Mouse (Mus musculus) ZHBTc4 (cell line): Measurements from ENCODE around the gene Ccr1.
A peak's percentile ranks its signal among the peaks of the same experiment; 100 is the strongest.
"Not testable (repeated sequence)": the region's sequence is repeated elsewhere in the genome, so short reads cannot be mapped to it uniquely, and the experiment has no call there.

Experiments
- DNase-seq: peaks from one replicate; pipeline ENCODE4 v3.0.0-alpha.2; 2011; ENCODE audit warnings: low read depth, low spot score

The Ccr1 gene

DNA sequence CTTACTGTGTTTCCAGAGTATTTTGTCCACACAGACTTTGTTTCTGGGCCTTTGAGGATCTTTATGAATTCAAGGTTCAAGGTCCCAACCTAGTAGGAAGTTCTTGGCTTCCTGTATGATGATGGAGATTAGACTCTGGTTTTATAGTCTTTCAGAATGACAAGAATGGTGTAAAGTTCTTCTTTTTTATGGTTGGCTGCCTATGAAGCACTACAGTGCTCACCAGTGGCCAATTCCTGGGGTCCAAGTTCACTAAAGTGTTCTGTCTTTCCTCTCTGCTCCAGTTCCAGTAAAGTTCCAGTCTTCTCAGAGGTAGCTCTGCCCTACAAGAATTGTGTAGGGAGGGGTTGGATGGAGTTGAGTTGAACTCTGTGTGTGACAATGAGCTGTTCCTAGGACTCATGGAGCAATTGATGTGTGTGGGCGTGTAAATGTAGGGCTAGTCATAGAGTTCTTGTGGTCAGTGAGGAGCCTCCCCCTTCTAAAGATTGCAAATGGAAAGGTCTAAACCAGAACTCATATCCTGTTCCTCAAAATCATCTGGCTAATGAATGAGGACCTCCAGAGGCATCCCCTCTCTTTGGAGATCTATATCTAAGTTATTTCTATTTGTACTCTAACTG is at the start of gene Ccr1:
TSS of gene Ccr1 (minus strand) at position 403 of the 623 bp plus-strand sequence.
- no peak for DNase-seq

DNA sequence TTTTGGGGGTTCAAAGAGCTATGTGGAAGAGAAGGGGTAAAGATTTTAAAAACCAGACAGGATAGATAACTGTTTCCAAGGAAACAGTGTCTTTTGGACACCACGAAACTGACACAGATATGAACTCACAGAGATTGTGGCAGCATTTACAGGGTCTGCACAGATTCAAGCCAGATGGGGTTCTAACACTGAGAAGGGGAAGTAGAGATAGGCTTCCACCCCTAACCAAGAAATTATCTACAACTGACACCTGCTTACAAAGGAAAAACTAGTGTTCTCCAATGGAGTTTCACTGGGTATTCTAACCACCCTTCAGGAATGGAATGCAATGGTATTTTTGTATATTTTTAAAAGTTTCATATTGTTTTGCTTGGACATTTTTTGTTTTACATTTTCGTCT is 47.6 kb upstream of the Ccr1 start:
- no peak for DNase-seq

DNA sequence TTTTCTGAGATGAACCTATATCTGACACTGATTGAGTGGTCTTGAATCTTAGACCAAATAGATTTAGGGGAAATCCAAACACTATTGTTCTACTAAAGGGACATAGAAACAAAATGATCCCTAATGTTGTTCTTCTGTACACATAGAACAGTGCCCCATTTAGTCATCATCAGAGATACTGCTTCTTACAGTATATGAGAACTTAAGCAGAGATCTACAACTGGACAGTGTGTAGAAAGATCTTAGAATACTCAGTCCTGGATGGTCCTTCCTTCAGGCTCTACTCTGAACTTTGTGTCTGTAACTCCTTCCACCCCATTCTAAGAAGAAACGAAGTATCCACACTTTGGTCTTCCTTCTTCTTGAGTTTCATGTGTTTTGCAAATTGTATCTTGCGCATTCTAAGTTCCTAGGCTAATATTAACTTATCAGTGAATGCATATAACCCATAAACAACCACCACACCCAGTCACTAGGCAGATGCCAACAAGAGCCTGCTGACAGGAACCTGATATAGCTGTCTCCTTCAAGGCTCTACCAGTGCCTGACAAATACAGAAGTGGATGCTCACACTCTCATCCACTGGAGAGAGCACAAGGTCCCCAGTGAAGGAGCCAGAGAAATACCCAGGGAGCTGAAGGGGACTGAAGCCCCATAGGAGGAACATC is 46.6 kb upstream of the Ccr1 start:
- no peak for DNase-seq

DNA sequence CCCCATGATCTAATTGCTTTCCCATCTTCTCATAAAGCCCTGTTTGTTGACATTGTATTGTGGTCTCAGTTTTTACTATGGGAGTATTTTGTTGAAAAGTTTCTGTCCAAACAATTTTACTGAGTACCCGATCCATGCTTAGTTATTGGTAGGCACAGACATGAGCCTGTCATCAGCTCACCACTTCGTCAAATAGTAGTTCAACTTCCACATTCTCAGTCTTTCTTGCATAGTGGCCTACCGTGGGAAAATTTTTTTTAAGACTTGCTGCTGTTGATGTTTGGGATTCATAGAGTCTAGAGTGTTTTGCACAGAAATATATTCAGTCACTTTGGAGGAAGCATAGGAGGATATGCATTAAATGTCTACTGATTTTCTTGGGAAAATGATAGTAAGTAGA is 44.8 kb upstream of the Ccr1 start:
- no peak for DNase-seq

DNA sequence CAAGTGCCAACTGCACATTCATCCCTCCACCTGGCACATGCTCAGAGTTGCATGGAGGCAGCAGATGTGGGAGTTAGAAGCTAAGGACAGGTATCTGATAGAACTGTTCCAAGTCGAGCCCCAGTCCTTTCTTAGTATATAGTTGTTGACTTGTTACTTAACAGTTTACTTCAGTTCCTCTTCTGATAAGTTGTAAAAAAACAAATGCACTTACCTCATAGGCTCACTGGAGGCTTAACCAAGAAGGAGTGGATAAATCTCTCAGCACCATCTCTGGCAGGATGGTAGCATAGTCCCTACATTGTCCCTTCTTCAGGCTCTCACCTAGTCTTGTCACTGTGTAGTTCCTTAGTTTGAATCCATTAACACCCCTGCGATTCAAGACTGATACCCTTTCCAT is 44.2 kb upstream of the Ccr1 start:
- no peak for DNase-seq

DNA sequence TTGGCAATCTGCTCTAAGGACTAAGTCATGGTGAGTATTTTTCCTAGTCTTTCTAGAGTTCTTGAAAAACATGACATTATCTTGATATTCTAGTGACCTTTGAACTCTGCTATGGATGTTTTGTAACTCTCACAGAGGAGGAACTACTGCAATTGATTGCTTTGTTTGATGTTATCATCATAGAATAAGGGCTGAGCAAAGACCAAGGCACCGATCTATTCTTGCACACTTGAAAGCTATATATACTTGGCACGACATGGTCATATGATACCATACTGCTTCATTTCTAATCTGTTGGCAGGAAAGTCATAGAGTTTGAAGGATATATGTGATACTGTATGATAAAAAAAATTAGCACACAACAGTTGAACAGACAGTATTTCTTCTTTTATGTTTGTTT is 31.3 kb upstream of the Ccr1 start:
- DNase-seq, result no peak

DNA sequence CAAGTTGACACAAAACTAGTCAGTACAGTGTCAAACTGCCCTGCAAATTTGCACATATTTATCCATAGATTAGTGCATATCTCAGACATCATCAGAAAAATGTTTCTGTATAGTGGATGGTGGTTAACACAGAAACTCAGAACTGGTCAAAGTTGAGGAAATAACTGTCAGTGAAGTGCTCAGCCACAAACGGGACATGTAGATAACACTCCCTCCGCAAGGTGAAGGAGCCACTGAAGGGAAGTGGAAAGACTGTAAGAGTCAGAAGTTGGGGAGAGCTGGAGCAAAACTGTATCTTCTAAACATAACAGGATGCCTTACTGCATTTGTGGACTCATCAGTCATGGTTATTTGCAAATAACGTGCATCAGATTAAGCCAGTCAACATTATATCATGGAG is 29.2 kb upstream of the Ccr1 start:
- DNase-seq, result no peak

DNA sequence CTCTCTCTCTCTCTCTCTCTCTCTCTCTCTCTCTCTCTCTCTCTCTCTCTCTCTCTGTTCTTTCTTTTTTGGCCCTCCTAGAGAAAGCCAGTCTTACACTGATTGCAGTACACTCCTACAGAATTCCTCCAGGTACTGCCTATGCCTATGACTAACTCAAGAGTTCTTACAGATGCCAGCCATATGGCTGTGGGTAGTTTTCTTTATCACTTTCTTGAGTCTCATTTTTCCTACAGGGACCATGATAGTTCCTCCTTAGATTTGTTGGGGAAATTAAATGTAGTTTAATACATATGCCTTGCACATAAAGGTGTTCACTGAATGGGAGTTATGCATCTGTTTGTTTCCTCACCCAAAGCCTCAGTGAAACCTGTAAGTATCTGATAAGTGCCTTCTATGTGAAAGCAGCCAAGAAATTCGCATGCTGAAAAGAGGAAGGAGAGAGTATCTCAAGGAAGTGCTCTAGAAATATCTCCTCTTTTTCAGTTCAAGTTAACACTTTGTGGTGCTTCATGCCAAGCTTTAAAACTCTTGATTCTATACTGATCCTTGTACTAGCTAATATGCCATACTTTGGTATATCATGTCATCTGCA is 22.9 kb upstream of the Ccr1 start:
- no peak for DNase-seq

DNA sequence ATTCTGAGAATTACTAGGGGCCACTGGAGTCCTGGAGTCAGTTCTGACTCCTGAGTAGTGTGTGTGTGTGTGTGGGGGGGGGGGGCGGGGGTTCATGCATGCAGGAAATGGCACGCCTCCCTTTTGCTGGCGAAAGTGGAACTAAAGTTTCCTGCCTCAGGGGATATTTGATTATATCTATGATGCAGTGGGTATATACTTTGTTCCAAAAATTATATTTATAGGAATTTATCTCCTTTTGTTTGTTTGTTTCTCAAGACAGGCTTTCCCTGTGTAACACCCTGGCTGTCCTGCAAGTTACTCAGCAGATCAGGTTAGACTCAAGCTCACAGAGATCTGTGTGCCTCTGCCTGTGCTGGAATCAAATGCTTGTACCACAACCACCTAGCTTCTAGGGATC is 21.2 kb upstream of the Ccr1 start:
- DNase-seq, result no peak

DNA sequence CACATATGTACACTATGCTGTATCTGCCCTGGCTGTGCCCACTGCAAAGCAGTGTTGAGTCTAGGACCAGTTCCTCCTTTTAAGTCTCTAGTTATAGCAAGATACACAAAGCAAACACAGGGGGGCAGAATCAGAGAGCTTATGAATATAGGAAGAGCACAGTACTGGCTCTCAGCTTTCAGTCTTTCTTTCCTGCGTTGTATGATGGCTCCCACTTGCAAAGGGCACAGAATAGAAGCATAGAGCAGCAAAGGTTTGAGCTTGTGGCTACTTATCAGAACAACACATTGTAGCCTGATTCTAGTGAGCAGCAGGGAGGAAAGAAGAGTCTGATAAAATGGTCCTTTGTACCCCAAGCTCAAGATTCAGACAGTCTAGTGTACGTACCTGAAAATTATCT is 17.7 kb upstream of the Ccr1 start:
- DNase-seq, result no peak

DNA sequence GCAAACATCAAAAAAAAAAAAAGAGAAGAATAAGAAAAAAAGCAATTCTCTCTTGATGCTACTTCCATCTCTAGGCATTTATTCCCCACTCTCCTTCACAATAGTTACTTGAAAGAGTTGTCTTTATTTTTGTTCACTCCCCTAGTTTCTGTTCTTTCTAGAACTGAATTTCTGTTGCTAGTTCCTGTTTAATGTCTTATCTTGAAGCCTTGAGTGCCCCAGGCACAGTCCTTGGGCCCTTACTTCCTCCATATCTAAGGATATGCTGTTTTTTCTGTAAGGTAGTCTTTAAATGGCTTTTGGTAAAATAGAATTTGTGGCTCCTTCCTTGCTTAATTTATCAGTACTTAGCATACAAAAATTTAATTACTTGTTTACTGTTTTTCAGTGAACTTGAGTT is 16.5 kb upstream of the Ccr1 start:
- DNase-seq, result no peak

DNA sequence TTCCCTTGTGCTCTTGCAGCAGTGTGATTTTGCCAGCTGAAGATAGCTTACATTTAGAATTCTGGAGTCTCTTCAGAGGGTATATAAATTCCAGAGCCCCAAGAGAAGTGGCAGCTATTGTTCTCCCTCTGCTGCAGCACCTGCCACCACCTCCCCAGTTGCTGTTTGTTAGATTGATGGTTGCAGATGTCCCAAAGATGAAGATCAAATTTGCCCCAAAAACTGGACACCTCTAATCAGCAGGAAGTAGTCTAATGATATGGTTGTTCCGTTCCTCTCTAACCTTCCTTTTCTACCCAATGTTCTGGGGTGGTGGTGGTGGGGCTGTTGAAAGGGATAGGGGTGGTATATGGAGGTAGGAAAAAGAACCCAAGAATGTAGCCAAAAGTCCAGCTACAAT is 14.2 kb upstream of the Ccr1 start:
- no peak for DNase-seq

DNA sequence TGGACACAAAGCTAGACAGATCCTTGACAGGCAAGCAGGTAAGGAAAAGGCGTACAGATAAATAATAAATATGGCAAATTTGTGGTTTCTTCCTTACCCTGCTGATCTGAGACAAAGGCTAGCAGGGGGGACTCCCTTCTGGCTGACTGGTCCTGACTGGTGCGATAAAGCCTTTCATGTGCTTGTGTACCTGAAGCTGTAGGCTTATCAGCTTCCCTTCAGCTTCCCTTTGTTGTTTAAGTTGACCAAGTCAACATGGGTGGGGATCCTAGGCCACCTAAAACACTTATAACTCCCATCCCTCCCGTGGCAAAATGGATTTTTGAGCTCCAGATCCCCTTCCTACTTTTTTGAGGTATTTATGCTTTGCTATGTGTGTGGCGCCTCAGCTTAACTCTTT is 13.4 kb upstream of the Ccr1 start:
- DNase-seq, result no peak

DNA sequence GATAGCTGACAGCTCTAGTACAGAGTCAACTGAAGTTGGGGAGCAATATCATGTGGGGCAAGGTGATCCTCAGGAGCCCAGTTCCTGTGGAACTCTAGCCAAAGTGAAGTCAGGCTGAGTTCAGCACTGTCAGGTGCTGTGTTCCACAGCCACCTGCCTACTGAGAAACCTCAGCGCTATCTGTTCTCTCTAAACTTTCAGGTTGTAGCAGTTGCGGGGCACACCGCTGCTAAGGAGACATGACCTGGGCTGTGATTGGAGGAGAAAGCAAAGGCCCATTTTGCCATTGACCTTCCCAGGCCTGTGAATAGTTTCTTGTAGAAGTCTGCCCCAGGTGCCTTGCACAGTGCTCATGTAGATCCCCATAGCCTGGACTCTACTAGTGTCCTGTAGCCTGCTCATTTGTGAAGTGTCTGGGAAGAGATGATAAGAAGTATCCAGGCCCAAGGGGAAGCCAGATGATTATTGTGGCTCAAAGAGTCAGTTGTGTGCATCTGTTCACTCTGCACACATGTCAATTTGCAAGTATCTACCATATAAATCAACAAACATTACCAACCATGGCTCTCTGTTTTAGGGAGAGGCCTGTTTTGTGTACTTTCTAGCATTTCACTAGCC is 12.5 kb upstream of the Ccr1 start:
- not testable (repeated sequence) for DNase-seq

DNA sequence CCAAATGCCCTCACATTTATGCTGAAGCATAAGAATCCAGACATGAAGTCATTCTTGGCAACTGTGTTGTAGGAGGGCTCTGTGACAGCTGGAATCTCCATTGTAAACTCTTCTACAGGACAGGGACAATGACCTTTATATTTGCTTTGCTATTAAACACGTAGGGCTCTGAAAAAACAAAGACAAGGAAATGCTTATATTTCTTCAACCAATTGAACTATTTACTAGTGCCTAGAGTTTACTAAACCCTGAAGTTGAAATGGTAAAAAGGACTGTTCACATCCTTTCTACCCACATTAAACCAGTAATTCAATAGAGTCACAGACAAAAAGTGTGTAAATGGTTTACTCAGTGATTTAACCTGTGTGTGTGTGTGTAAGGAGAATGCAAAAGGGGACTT is 9.8 kb upstream of the Ccr1 start, which contains the start of gene Ccr1l1:
TSS of gene Ccr1l1 (minus strand) at position 101 of the 400 bp plus-strand sequence.
- no peak for DNase-seq

DNA sequence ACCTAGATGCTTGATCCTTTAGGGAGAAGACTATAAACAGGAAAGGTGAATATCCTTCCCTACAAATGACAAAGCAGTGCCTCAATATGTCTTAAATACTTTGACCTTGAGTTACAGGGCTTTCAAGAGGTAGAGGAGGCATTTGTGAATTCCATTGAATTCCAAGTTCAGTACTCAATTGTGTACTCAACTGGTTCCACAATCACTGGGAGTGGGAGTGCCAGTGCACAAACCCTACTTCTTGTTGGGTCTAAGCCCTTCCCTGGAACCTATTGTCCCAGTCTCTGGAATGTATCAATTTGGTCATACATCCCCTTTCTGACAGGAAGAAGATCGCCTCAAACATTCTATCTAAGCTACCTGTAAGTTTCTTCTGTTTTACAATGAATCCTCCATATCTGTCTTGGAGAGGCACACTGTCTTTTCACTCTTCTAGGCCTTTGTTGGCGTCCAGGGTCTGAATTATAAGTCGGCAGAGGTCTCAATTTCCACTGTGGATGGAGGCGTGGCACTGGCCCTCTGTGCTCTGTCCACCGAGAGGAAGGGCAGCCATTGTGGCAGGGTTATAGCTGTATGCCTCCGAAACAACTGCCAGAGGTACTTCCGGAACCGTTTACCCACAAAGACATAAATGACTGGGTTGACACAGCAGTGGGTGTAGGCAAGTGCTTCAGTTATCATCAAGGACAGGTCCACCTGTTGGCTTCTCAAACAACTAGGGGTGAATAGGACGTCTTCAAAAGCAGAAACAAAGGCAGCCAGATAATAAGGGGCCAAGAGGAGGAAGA is 8.6 kb upstream of the Ccr1 start:
- DNase-seq, result peak; percentile 59

DNA sequence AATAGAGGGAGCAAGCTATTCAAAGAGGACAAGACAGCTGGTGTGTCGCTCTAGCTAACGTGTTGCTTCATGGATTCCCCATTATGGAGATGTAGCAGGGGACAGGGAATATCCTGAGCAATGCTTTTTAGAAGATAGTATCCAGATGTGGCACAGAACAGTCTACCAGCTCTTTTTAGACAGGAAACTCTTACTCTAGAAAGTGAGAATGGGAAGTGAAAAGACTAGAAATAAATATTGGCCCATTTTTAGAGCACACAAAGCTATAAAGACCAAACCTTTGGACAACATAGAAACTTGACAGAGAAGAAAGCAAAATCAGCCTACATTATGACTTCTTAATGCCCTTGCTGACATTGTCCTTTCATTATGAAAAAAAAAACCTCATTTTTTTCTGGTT is 7.1 kb upstream of the Ccr1 start:
- no peak for DNase-seq

DNA sequence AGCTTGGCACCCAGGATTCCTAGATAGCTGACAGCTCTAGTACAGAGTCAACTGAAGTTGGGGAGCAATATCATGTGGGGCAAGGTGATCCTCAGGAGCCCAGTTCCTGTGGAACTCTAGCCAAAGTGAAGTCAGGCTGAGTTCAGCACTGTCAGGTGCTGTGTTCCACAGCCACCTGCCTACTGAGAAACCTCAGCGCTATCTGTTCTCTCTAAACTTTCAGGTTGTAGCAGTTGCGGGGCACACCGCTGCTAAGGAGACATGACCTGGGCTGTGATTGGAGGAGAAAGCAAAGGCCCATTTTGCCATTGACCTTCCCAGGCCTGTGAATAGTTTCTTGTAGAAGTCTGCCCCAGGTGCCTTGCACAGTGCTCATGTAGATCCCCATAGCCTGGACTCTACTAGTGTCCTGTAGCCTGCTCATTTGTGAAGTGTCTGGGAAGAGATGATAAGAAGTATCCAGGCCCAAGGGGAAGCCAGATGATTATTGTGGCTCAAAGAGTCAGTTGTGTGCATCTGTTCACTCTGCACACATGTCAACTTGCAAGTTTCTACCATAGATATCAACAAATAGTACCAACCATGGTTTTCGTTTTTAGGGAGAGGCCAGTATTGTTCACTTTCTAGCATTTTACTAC is 1.5 kb downstream of the Ccr1 start:
- not testable (repeated sequence) for DNase-seq

DNA sequence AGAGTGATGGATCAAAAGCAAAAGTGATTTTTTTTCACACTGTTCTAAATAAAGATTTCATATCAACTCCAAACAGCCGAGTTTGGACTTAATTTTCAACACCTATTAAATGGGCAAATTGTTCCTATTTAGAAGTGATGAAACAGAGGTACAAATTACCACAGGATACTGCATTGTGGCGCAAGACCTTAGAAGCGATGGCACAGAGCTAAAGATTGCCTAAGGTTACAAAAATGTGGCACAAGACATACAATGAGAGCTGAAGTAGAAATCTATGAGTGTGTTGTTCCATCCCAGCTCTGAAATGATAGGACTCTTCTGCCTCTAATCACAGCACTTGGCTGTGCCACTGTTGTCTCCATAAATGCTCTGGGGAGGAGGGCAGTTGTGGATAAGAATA is 3.7 kb downstream of the Ccr1 start:
- no peak for DNase-seq

DNA sequence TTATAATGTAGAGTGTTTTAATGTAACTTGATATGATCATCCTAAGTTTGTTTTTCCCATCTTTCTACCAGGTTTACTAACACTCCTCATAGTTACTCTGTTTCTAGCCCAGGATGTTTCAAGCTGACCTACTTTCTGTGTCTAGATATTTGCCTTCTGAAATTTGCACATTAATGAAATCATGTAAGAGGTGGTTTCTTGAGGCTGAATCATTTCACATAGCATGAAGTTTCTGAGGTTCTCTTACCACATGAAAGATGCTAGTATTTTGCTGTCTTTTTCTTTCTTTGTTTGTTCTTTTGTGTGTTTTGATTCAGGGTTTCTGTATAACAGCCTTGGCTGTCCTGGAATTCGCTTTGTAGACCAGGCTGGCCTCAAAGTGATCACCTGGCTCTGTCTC is 8.3 kb downstream of the Ccr1 start:
- no peak for DNase-seq

DNA sequence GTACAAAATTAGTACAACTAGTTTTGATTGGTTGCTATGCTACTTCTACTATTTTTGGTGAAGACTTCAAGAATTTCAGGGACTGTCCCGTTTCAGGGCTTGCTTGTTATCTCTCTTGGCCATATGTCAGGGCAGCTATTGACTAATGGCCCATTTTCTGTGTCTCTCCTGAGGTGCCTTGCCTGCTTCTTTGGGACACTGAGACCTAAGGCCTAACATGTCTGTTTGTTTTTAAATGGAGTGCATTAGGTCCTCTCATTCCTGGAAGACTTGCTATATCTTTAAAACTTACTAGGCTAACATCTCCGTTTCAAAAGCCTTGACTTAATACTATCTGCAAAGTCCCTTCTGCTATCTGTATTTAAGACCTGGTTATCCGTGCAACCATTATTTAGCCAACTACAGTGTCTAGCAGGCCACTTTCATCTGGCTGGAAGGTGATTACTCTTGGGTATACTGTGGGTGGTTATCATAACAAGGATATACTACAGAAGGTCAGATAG is 10.5 kb downstream of the Ccr1 start:
- no peak for DNase-seq
